Mouse (Mus musculus) midbrain, embryonic 16.5 days (tissue): ENCODE data around the gene Lhfpl2. TPM values are rescaled to one million over a fixed set of nuclear protein-coding genes. Genes with fewer than 3 reads are reported as not detected.

Experiments
- ATAC-seq: fragments of 200-750 bp; cut with Nextera tagmentation; 2 replicates; pipeline ENCODE4 v1.8.0; 2017; ENCODE audit warnings: moderate TSS enrichment
- H3K27ac ChIP-seq: fragments of 300-500 bp; sonication (generic); 2 replicates; pipeline ENCODE4 v1.5.1; 2014; ENCODE audit warnings: mild to moderate bottlenecking, low read length, mixed read lengths
- H3K27me3 ChIP-seq: fragments of 300-500 bp; sonication (generic); 2 replicates; pipeline ENCODE4 v1.6.1; 2014; ENCODE audit warnings: low read depth, low read length, mixed read lengths; ENCODE audit not compliant: control insufficient read depth, insufficient read depth
- H3K36me3 ChIP-seq: fragments of 300-500 bp; sonication (generic); 2 replicates; pipeline ENCODE4 v1.6.1; 2014; ENCODE audit warnings: mild to moderate bottlenecking, low read length, moderate library complexity, mixed read lengths; ENCODE audit not compliant: control insufficient read depth, insufficient read depth
- H3K4me1 ChIP-seq: fragments of 300-500 bp; sonication (generic); 2 replicates; pipeline ENCODE4 v1.6.1; 2014; ENCODE audit warnings: mild to moderate bottlenecking, low read length, mixed read lengths; ENCODE audit not compliant: control insufficient read depth, insufficient read depth
- H3K4me2 ChIP-seq: fragments of 300-500 bp; sonication (generic); 2 replicates; pipeline ENCODE4 v1.6.1; 2014; ENCODE audit warnings: mild to moderate bottlenecking, low read length, mixed read lengths
- H3K4me3 ChIP-seq: fragments of 300-500 bp; sonication (generic); 2 replicates; pipeline ENCODE4 v1.5.1; 2014; ENCODE audit warnings: low read depth, mild to moderate bottlenecking, low read length, moderate library complexity, mixed read lengths
- H3K9ac ChIP-seq: fragments of 300-500 bp; sonication (generic); 2 replicates; pipeline ENCODE4 v1.6.1; 2014; ENCODE audit warnings: low read depth, low read length, mixed read lengths
- H3K9me3 ChIP-seq: fragments of 300-500 bp; sonication (generic); replicated peaks from 2 replicates; pipeline ENCODE4 v1.6.1; 2014; ENCODE audit warnings: mild to moderate bottlenecking, low read length, mixed read lengths; ENCODE audit not compliant: control insufficient read depth, poor library complexity, severe bottlenecking
- WGBS: fragments of 180-500 bp; shearing (Covaris S2); extraction: QIAGEN DNeasy Blood & Tissue Kit; methylation state at CpG from one replicate; pipeline ENCODE4 v1.1.7; 2014; 5-methylcytosine and 5-hydroxymethylcytosine counted together
- polyA plus RNA-seq: library from polyadenylated mRNA; unstranded; fragments of >200 nt; fragmentation: Nextera tagmentation; extraction: Ambion mirVana; gene quantifications from 2 replicates; pipeline ENCODE4 v1.2.1, GENCODE M21; 2015

Lhfpl2 gene
- polyA plus RNA-seq, 1 experiment from 2014 or later = 16.3 TPM

DNA sequence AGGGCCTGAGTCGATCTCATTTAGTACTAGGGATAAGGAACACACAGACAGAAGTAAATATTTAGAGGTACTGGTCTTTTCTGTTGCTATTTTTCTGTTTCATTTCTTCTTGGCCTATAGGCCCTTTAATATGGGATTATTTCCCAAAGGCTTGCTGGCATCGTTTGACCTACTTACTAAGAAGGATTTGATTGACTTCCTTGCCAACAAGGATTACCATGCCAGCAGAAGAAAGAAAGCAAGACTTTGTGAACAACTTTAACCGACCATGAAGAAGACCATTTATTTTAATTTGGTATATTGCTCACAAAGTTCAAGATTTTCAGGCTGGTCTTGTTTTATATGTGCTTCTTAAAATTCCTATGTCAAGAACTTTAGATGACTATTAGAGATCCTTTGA is 42.8 kb downstream of the Lhfpl2 start:
- H3K4me3 ChIP-seq = no peak overlapping the region
- WGBS = 62% methylated on average over 3 of the region's 3 CpGs
- H3K9ac ChIP-seq = no peak overlapping the region

DNA sequence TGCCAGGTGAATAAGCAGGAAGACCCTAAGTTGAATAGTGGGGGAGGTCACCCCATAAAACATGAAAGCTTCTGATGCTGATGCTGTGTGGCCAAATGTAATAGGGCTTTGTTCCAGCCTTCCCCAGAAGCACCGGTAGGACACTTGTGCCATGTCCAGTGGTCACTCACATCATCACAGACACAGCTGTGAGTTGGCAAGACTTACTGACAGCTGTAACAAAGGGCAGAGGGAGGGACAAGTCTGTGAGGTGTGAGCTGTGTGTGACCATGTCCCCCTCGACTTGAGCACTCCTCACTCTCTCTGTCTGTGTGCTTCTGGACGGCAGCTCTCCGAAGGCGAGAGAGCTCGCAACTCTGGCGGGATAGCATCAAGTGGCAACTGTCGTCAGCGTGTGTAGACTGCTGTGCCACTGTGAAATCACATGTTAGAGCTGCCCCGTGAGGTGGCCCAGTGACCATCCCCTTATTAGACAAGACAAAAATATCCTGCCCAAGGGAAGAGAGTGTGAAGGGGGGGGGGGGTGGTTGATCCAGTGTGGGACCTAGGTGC is 43.5 kb downstream of the Lhfpl2 start:
- no peak overlapping the region for H3K9ac ChIP-seq

More for the DNA sequence above, 42.8 kb downstream of the Lhfpl2 start:
- no peak for ATAC-seq
- Histone ChIP-seq H3K4me2 (no peak overlapping the region), H3K27me3 (no peaks in the 10 kb centered on the region), H3K9me3 (no peaks in the 10 kb centered on the region), H3K36me3 (no peaks in the 10 kb centered on the region), H3K4me1 (no peaks in the 10 kb centered on the region), H3K27ac (no peak overlapping the region)

DNA sequence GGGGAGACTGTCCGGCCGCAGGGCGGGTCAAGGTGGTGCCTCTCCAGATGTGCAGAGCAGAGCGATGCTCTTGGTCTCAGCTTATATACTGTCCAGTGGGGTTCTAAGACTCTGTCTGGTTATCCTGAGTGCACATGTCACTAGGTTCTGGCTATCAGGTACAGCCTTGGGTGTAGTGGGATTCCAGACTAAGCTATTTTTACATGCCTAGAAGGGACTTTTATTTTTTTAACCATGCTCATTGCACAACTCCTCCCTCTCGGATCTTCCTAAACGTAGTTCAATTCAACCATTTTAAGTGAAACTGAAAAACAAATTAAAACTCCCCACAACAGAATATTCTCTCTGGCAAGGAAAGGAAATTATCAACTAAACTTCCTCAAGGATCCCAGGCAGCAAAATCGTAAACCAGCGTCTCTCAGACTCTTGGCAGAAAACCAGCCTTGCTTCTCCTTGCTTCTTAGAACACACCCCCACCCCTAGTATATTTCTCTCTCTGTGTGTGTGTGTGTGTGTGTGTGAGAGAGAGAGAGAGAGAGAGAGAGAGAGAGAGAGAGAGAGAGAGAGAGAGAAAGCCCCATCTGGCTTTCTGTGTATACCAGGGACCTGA is 47.4 kb downstream of the Lhfpl2 start:
- Histone ChIP-seq H3K4me3 (no peak overlapping the region), H3K36me3 (no peaks in the 10 kb centered on the region), H3K4me2 (no peak overlapping the region), H3K9me3 (no peaks in the 10 kb centered on the region), H3K27me3 (no peaks in the 10 kb centered on the region), H3K27ac (no peak overlapping the region), H3K9ac (no peak overlapping the region), H3K4me1 (no peaks in the 10 kb centered on the region)
- ATAC-seq = no peak
- WGBS = 89% methylated on average over 8 of the region's 8 CpGs

More for the DNA sequence above, 43.5 kb downstream of the Lhfpl2 start:
- Histone ChIP-seq H3K27me3 (no peaks in the 10 kb centered on the region), H3K27ac (no peak overlapping the region), H3K4me2 (no peak overlapping the region), H3K4me1 (no peaks in the 10 kb centered on the region), H3K9me3 (no peaks in the 10 kb centered on the region), H3K36me3 (no peaks in the 10 kb centered on the region), H3K4me3 (no peak overlapping the region)
- 82% methylated on average over 10 of the region's 10 CpGs for whole genome bisulfite sequencing
- ATAC-seq = no peak

DNA sequence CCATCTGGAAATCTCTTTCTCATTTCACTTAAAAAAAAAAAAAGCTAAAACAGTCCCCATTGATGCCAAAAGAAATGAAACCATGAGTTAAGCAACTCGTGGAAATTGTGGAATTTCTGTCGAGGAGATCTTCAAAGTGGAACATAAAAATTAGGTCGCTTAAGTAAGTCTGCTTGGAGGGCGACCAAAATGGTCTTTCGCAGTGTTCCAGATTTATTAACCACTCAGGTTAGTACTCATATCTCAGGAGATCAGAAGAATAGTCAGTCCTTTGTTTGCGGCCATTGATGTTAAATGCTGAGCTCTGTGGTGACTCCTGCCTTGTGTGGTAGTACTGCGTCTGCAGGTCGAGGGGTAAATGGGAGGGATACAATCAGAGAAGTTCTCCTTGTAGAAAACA is 48.8 kb downstream of the Lhfpl2 start:
- WGBS = 93% methylated on average over 8 of the region's 8 CpGs

DNA sequence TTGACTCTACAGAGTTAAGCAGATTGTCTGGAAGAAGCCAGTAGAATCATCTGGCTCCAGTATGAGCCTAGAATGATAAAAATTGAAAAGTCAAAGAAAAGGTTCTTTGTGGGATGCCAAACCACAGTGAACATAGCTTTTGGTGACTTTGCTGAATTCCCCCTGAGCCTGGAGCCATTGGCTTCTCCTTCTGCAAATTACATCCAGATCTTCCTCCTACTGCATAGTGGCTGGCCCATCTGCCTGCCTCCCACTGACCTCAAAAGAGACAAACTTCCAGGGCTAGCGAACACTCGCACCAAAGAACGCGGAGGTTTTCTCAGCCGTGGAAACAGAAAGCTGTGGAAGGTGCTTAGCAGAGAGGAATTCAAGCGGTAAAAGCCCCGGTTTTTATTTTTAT is 49.4 kb downstream of the Lhfpl2 start:
- no peak overlapping the region for H3K27ac ChIP-seq
- no peaks in the 10 kb centered on the region for H3K4me1 ChIP-seq
- H3K4me2 ChIP-seq = no peak overlapping the region
- 88% methylated on average over 7 of the region's 7 CpGs for WGBS
- no peak overlapping the region for H3K9ac ChIP-seq
- H3K27me3 ChIP-seq = no peaks in the 10 kb centered on the region
- no peak overlapping the region for H3K4me3 ChIP-seq
- no peaks in the 10 kb centered on the region for H3K36me3 ChIP-seq
- H3K9me3 ChIP-seq = no peaks in the 10 kb centered on the region
- no peak for ATAC-seq

More for the DNA sequence above, 48.8 kb downstream of the Lhfpl2 start:
- no peak overlapping the region for H3K27ac ChIP-seq
- H3K4me1 ChIP-seq = no peaks in the 10 kb centered on the region
- no peak overlapping the region for H3K4me3 ChIP-seq
- ATAC-seq = no peak
- no peak overlapping the region for H3K9ac ChIP-seq
- H3K36me3 ChIP-seq = no peaks in the 10 kb centered on the region
- H3K9me3 ChIP-seq = no peaks in the 10 kb centered on the region
- H3K4me2 ChIP-seq = no peak overlapping the region
- H3K27me3 ChIP-seq = no peaks in the 10 kb centered on the region

DNA sequence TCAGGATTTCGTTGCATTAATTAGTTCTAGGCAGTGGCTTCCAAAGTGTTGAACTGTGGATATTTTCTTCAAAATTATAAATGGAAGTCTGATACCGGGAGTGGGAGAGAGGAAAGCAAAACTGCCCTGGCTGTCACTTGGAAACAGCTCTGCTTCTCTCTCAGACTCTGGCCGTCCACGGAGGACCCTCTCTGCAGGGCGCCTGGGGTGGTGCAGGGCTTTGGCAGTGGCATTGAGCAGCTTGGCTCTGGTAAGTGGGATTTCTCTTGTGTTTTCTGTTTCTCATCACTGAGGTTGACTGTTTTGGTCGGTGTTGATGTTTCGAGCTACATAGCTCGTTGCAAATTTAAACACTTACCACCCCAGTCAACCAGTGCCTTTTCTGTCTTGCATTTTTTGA is 53.0 kb downstream of the Lhfpl2 start:
- H3K4me3 ChIP-seq = no peak overlapping the region
- no peaks in the 10 kb centered on the region for H3K9me3 ChIP-seq
- no peak overlapping the region for H3K27ac ChIP-seq
- no peaks in the 10 kb centered on the region for H3K36me3 ChIP-seq
- no peak for ATAC-seq
- H3K27me3 ChIP-seq = no peaks in the 10 kb centered on the region
- WGBS = 85% methylated on average over 8 of the region's 8 CpGs
- H3K4me1 ChIP-seq = no peaks in the 10 kb centered on the region
- no peak overlapping the region for H3K4me2 ChIP-seq
- no peak overlapping the region for H3K9ac ChIP-seq

DNA sequence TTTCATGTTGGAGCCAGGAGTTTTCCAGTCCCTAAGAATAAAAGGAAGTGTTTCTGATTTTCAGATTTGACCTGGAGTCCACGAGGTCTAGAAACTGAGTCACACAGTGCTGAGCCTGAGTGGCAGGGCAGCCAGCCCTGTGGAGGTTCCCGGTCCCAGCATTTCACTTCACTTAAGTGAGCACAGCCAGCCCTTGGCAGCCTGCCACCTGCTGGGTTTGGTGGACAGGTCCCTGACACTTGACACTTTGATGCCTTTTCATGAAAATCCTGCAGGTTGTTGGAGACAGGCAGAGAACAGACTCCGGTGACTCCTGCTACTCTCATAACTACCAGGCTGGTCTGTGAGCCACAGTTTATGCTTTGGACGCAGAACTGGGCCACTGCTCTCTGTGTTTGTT is 57.9 kb downstream of the Lhfpl2 start:
- H3K9ac ChIP-seq = no peak overlapping the region

DNA sequence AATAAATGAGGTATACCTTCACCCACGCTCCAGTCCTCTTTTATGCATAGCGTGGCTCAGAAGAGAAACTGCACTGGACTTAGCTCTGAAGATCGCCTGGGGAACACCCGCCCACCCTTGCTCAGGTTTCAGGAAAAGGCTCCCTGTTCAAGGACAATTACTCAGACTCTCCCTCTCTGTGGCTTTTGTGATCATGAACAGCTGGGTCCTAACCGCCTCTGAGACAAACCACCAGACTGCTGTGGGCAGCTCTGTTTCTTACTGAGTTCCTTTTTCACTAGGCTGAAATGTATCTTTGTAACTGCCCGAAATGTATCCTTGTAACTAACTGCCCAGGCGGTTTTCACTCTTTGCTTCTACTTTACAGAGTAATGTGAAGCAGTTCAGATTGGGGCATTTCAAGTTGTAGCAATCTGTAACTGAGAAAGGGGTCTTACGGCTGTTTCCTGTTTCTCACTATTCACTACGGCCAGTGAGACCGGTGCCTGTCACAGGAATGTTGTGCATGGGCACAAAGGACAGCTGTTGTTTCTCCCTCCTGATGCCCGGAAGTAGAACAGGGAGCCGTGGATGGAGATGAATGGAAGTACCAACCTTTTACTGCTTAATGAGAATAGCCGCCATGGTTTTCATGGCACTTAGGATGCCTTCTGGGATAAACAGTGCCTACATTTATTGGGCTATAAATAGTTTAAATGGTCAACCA is 59.3 kb downstream of the Lhfpl2 start:
- no peak for ATAC-seq
- H3K36me3 ChIP-seq = no peaks in the 10 kb centered on the region
- H3K27me3 ChIP-seq = no peaks in the 10 kb centered on the region
- no peak overlapping the region for H3K9ac ChIP-seq
- H3K27ac ChIP-seq = no peak overlapping the region
- WGBS = 74% methylated on average over 13 of the region's 13 CpGs
- H3K4me1 ChIP-seq = no peaks in the 10 kb centered on the region
- H3K4me3 ChIP-seq = no peak overlapping the region
- H3K9me3 ChIP-seq = no peaks in the 10 kb centered on the region; the same call in 1 of the 2 replicates
- no peak overlapping the region for H3K4me2 ChIP-seq

More for the DNA sequence above, 57.9 kb downstream of the Lhfpl2 start:
- no peak for ATAC-seq
- H3K4me3 ChIP-seq = no peak overlapping the region
- H3K4me2 ChIP-seq = no peak overlapping the region
- WGBS = 58% methylated on average over 4 of the region's 4 CpGs
- no peaks in the 10 kb centered on the region for H3K4me1 ChIP-seq
- H3K27me3 ChIP-seq = no peaks in the 10 kb centered on the region
- no peaks in the 10 kb centered on the region for H3K36me3 ChIP-seq
- H3K9me3 ChIP-seq = no peaks in the 10 kb centered on the region; the same call in 1 of the 2 replicates
- no peak overlapping the region for H3K27ac ChIP-seq

DNA sequence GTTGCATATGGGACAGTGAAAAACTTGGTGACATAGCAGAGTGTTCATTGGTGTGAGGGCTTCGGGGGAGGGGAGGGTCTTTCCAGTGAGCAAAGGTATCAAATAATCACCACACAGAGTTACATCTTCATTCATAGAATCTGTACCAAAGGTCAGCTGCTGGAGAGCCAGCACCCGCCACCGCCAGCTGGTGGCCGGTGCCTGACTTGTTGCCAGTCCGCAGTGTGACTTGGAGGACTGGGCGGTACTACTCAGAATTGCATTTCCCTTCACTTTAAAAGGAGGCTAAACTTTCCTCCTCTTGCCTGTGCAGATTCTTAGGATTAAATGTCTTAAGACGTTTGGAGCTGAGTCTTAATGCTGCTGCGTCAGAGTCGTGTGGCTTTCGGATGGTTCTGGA is 59.9 kb downstream of the Lhfpl2 start:
- Histone ChIP-seq H3K9me3 (no peaks in the 10 kb centered on the region; the same call in 1 of the 2 replicates), H3K9ac (no peak overlapping the region), H3K4me1 (no peaks in the 10 kb centered on the region), H3K4me2 (no peak overlapping the region), H3K27me3 (no peaks in the 10 kb centered on the region), H3K4me3 (no peak overlapping the region), H3K27ac (no peak overlapping the region), H3K36me3 (no peaks in the 10 kb centered on the region)
- no peak for ATAC-seq
- WGBS = 95% methylated on average over 10 of the region's 10 CpGs
